Mouse (Mus musculus) frontal cortex, postnatal 10 days (tissue): ENCODE results near the gene Gltp.

Experiments
- DNase-seq, 2 experiments: peaks; one replicate each; pipeline ENCODE4 v3.0.0; 2022; ENCODE audit warnings: low spot score in 2 of 2, mixed read lengths in 1 of 2

Gene Gltp

GRCm38 (mm10) chr5:114690633-114691567, at the start of gene Gltp:
Gene Gltp (minus strand): TSS chr5:114690984.
- peak; percentile 90 to 93 for DNase-seq

- no peak for DNase-seq
These were observed 48.0 kb upstream of the Gltp start for GRCm38 (mm10) chr5:114738707-114739241.

DNA sequence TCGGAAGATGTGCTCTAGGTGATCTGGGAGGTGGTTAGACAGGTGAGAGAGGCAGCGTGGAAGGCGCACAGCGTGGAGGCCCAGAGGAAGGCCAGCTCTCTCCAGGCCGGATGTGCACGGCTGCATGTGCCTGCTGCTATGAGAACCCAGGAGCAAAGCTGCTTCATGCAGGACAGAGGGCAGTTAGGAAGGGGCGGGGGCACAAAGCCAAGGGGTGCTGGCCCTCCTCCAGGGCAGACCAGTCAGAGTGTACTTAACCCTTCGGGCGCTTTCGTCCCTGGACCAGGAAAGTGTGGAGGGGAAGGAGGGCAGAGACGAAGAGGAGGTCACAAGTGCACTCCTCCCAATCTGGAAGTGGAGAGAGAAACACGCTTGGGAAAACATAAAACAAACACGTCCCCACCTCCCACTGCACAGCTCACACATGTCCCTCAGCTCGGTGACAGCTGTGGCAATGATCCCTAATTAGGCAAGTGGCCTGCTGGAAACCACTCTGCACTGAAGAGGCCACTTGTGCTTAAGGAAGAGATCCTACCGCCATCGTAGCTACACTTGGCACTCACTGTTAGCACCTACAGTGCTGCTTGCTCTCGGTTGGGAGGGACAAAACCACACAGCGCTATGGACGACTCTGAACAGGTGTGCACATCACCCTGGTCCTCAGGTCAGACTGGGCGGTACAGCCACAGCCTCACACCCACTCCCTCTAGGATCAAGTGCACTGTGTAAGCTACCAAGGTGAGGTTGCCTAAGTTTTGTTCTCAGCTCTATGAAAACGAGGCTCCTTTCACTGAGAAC, 46.5 kb upstream of the Gltp start:
- peak in 1 of 2 experiments; percentile 38 for DNase-seq

GRCm38 (mm10) chr5:114733606-114734005, 42.8 kb upstream of the Gltp start:
- DNase-seq = no peak

GRCm38 (mm10) chr5:114731969-114732368, 41.2 kb upstream of the Gltp start:
- no peak for DNase-seq

DNA sequence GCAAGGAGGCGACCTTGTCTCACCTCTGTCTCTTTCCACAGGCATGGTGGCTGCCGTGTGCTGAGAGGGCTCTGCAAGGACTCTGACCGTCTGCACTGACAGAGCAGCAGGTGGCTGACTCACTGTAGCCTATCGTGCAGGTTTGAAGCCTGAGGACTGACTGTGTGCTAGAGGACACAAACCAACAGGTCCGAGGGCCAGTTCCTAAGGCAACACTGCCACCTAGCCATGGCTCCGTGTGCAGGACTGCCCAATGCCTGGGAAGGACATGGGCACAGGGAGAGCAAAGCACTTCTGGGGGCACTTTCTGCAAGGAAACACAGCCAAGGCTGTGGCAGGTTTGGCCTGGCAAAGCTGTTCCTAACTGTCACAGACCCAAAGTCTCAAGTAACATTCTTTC, 40.7 kb upstream of the Gltp start:
- DNase-seq = no peak

GRCm38 (mm10) chr5:114730129-114730528, 39.3 kb upstream of the Gltp start:
- no peak for DNase-seq

DNA sequence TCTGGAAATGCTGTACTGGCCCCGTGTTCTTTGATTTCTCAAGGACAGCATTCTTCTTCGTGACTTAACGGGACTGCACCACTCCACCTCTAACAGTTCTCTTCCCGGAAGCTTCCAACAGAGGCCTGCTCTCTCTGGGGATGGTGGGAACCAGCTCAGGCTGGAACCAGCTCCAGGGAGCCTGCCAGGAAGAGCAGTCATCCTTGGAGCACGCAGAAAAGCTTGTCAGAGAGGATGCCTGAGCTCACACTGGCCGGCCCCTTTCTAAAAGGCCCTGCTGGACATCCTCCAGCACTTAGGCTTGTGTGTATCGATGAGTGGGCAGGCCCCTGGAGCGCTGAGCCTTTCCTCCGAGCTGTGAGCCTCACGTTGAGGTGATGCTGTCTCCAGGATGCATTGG, 37.4 kb upstream of the Gltp start:
- no peak for DNase-seq

DNA sequence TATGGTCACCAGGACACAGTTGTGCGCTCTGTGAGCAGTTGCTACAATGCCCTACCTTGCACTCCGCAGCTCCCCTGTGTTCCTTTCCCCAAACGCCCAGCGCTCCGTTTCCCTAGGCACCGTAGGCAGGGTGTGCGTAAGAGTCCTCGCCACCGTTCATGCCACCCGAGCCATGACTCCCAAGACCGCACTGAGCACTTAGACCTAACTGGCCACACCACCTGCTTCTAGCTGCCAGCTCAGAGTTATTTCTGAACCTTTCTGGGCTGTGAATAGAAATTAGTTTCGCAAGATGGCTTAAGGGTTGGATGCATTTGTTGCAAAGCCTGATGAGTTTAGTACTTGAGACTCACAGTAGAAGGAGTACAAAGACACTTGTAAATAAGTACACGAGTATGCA, 32.1 kb upstream of the Gltp start:
- no peak for DNase-seq

- DNase-seq = no peak
These were observed 31.2 kb upstream of the Gltp start for GRCm38 (mm10) chr5:114721969-114722368.

DNA sequence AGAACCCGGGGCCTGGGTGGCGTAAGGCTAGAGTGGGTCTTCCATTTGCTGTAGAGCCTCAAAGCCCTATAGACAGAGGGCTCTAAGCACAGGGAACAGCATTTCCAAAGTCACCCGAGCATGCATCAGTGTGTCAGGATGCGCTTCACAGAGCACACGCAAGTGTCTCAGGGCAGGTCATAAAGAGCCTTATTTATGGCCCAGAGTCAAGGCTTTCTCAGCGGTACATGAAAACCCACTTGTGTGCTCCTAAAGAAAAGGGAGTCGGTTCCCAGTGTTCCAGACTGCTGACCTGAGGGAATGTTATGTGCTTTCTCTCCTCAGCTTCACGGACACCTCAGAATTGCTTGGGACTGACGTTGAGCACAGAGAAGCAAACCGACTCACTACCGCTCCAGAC, 30.0 kb upstream of the Gltp start:
- no peak for DNase-seq

DNA sequence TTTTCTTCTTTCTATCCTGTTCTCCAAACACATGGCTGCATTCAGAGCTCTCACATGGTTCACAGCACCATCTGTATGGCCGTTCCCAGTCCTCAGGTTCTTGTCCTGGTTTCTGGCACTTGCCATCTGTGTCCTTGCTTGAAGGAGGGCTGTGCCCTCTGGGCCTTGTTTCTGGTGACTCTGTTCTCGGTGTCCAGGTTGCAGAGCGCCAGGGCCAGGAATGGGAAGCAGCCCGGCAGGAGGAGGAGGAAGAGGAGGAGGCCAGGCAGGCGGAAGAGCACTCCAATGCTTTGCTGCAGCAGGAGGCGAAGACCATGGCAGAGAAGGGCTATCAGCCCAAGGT, 29.1 kb upstream of the Gltp start:
- DNase-seq = no peak

DNA sequence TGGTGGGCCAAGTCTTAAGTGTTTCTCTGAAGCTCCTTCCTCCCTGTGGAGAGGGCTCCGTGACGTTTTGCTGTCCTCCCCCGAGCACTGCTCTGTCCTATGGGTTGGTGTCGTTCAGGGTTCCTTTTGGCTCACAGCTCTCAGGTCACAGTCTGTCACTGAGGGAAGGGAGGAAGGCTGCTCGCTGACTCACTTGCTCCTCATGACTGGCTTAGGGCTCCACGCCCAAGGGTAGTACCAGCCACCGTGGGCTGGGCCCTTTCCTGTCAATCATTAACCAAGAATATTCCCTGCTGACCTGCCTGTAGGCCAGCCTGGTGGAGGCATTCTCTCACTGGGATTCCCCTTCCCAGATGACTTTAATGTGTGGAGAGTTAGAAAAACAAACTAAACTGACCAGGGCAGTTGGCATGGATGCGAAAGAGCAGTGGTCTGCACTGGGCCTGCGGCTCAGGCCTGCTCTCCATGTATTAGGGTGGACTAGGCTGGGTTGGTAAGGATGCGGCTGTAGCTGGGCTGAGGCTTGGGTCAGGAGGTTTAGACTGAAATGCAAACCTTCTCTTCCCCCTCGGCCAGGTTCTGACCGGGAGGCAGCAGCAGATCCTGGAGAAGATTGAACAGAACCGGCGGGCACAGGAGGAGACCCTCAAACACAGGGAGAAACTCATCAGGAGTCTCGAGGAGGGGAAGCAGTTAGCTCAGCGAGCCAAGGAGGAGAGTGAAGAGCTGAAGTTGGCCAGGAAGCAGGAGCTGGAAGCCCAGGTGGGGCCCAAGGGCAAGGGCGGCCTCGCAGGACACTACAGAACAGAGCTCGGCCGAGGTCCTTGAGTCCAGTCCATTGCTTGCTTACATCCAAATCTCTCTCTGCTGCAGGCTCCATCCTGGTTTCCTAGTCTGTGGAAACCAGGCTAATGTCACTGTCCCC, 28.5 kb upstream of the Gltp start:
- no peak for DNase-seq

DNA sequence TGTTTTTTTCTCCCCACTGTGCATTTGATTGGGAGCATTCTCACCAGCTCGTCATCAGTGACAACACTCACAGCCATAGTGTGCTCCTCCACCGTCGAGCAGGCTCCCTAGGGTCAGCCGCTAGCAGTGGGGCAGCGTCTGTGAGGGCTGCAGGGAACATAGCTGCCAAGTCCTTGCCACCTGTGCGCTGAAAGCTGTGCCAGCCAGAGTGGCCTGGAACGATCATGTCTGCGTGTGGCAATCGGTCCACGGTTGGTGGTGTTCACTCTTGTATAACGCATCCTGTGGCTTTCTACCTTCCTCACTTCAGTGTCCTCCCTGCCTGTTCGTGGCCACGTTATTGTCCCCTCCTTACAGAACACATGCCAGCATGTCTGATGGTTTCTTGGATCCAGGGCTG, 27.7 kb upstream of the Gltp start:
- no peak for DNase-seq

GRCm38 (mm10) chr5:114717937-114718336, 27.2 kb upstream of the Gltp start:
- no peak for DNase-seq

- DNase-seq = no peak
These were observed 26.5 kb upstream of the Gltp start for GRCm38 (mm10) chr5:114717292-114717691.

- DNase-seq = no peak
These were observed 23.8 kb upstream of the Gltp start for GRCm38 (mm10) chr5:114714551-114714950.

DNA sequence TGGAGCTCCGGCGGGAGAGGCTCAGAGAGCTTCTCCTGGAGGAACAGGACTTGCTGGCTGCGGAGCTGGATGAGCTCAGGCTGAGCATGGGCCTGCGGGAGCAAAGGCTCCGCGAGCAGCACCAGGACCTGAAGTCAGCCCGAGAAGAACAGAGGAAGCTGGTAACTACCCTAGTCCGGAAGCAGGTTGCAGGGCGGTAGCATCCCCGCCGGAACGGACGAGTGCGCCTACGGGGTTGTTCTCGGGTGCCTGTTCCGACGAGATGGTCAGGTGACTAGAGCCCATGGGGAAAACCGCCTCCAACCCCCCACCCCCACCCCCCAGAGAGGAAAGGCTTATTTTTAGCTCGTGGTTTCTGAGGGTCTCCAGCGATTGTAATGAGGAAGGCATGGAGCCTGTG, 18.6 kb upstream of the Gltp start:
- DNase-seq = no peak

- no peak for DNase-seq
These were observed 17.7 kb upstream of the Gltp start for GRCm38 (mm10) chr5:114708491-114708890.

DNA sequence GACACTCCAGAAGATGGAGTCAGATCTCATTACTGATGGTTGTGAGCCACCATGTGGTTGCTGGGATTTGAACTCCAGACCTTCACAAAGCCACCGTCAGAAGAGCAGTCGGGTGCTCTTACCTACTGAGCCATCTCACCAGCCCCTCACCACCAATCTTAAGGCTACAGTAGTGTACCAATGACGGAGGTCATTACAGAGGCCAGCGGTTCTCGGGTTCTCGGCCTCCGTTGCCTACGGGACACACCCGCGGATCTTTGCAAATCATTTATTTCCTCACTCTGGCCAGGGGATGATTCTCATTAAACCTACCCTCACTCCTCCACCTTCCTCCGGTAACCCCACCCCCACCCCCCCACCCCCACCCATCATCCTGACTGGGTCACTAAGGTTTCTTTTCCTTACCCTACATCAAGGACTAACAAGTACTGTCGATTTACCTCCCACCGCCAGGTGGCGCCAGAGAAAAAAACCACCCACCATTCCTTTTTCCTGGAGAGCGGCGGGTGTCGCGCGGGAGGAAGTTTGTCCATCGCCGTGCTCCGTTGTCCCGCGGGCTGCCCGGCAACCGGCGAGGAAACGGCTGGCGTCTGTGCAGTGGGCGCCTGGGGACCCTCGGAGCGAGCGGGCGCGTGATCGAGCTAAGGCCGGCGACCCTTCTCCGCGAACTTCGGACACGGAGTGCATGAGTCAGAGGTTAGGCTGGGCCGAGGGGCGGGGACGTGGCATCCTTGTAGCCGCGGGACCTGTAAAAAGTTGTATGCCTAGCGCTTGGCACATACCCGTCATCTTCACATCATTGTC, 16.7 kb upstream of the Gltp start, which contains the start of gene Tchp:
Gene Tchp (plus strand): TSS at position 496 of the 804 bp plus-strand sequence.
- DNase-seq = peak; percentile 87 to 92
